Mouse (Mus musculus) spleen, adult 2 months (tissue): ENCODE measurements around the gene Pabpn1.

Experiments
- CTCF ChIP-seq: fragments of 200-500 bp; IDR thresholded peaks from 2 replicates; pipeline ENCODE4 v1.5.1; 2011; ENCODE audit warnings: mild to moderate bottlenecking, inconsistent platforms; ENCODE audit not compliant: insufficient read depth, insufficient read length, insufficient replicate concordance; ENCODE audit errors: extremely low read depth
- POLR2A ChIP-seq: fragments of 200-500 bp; IDR thresholded peaks from 2 replicates; pipeline ENCODE4 v1.6.1; 2011; ENCODE audit warnings: low read depth, low read length, inconsistent platforms

DNA sequence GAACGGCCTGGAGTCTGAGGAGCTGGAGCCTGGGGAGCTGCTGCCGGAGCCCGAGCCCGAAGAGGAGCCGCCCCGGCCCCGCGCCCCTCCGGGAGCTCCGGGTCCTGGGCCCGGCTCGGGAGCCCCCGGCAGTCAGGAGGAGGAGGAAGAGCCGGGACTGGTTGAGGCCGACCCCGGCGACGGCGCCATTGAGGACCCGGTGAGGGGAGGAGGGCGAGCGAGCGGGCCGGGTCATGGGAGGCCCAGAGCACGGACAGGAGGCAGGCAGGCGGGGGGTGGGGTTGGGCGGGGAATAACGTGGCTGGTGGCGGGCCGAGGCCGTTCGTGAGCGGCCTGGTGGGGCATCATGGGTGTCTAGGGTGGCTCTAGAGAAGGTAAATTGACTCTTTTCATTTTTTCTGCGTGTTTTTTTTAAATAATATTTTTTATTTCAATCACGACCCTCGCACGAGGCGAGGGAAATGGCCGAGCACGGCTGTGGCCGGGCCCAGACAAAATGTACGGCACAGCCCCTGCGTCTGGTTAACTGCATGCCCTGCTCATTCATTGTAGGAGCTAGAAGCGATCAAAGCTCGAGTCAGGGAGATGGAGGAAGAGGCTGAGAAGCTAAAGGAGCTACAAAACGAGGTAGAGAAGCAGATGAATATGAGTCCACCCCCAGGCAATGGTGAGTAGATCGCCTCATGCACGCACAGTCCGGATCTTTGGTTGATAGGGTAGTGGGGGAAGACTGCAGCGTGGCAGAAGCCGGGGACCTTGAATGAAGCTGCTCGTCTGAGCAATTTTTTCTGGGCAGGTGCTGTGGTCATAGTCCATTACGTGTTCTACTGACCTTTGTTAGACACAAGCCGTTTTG lies 2.2 kb downstream of the Pabpn1 start:
- TF ChIP-seq CTCF, result no peak
- TF ChIP-seq POLR2A, result no peak
